Mouse (Mus musculus): ENCODE measurements around the gene Eml6.

GRCm38 (mm10) chr11:29745513-29745912, 280.3 kb downstream of the Eml6 start:
- no peak for TF ChIP-seq MAX (IDR thresholded peaks at IDR 0.05)
- no peak for TF ChIP-seq CTCF (IDR thresholded peaks at IDR 0.05; ENCODE audit: control insufficient read depth, insufficient read depth, insufficient read length)
